21 mouse cellular contexts compared by ENCODE assay signal in the genomic region with DNA sequence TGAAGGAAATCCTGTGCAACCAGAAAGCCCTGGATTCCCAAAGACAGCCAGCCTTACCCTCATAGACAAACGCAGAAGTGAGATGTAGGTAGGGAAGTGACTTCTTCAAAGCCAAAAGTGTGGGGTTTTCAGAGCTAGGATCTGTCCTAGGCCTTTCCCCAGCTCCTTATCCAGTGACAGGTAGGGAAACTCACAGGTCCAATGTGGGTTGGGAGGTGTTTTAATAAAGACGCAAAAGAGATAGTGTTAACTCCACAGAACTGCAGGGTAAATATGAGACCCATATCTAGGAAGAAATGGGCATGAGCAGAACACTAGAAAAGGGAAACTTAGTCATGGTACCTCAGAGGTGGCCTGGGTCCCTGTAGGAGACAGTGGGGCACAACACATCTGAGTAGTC. TPM values are rescaled to one million over a fixed set of nuclear protein-coding genes. Genes with fewer than 3 reads are reported as not detected.
DNase-seq lines count a peak whose midpoint lies in the region; ATAC-seq lines count a peak whose summit lies in the region.
"Had no signal": no experiment of that assay in that cellular context is flagged by ENCODE, and none has a peak within 500 bp of the region (broad histone marks: within the 10 kb centered on the region; RNA-seq: fewer than 3 reads in every experiment).

No protein-coding gene starts in this region.

- no peaks in the 10 kb centered on the region for H3K36me3 ChIP-seq in heart, embryonic 10.5 days
- H3K36me3 ChIP-seq in heart, embryonic 12.5 days, result no peaks in the 10 kb centered on the region
- no peaks in the 10 kb centered on the region for H3K36me3 ChIP-seq in midbrain, embryonic 11.5 days (ENCODE audit: control insufficient read depth, insufficient read depth, low read length)
- no peaks in the 10 kb centered on the region for H3K36me3 ChIP-seq in midbrain, embryonic 14.5 days (ENCODE audit: control insufficient read depth, insufficient read depth, low read length)
- H3K36me3 ChIP-seq: G1E had no signal

- H3K27me3 ChIP-seq in heart, embryonic 10.5 days (ENCODE audit: insufficient read depth, poor library complexity, severe bottlenecking), result no peaks in the 10 kb centered on the region
- H3K27me3 ChIP-seq in heart, embryonic 12.5 days (replicated peaks), result no peaks in the 10 kb centered on the region; the same call in 1 of the 2 replicates
- H3K27me3 ChIP-seq in midbrain, embryonic 11.5 days (ENCODE audit: control insufficient read depth, insufficient read depth, low read length), result no peaks in the 10 kb centered on the region
- H3K27me3 ChIP-seq in midbrain, embryonic 14.5 days (ENCODE audit: control insufficient read depth, insufficient read depth, low read length), result no peaks in the 10 kb centered on the region
- H3K27me3 ChIP-seq: CH12.LX, Patski had no signal

- ATAC-seq in heart, embryonic 12.5 days (ENCODE audit: insufficient number of reproducible peaks, low FRiP score), result no peak
- no peak for ATAC-seq in midbrain, embryonic 11.5 days (ENCODE audit: low FRiP score)
- ATAC-seq in midbrain, embryonic 14.5 days (ENCODE audit: low FRiP score, low TSS enrichment), result no peak
- ATAC-seq: activated CD4-positive, CD25-positive, alpha-beta regulatory T cell, adult 4 months; CD4-positive, CD25-positive, alpha-beta regulatory T cell, adult 4 months; Patski had no signal

- no peak overlapping the region for H3K4me3 ChIP-seq in heart, embryonic 10.5 days
- no peak overlapping the region for H3K4me3 ChIP-seq in heart, embryonic 12.5 days
- H3K4me3 ChIP-seq in midbrain, embryonic 11.5 days (ENCODE audit: low read depth, low read length), result no peak overlapping the region
- H3K4me3 ChIP-seq in midbrain, embryonic 14.5 days (replicated peaks; ENCODE audit: low read depth, low read length), result no peak overlapping the region

- peaks cover 13% of the 10 kb centered on the region for H3K4me1 ChIP-seq in heart, embryonic 10.5 days
- peaks cover 13% of the 10 kb centered on the region for H3K4me1 ChIP-seq in heart, embryonic 12.5 days (replicated peaks)
- no peaks in the 10 kb centered on the region for H3K4me1 ChIP-seq in midbrain, embryonic 11.5 days (ENCODE audit: control insufficient read depth, insufficient read depth, low read length)
- H3K4me1 ChIP-seq in midbrain, embryonic 14.5 days (ENCODE audit: control insufficient read depth, insufficient read depth, low read length), result no peaks in the 10 kb centered on the region

- DNase-seq in heart, adult 11 months, result peak; percentile 37
- no peak for DNase-seq in heart, postnatal 25 days (ENCODE audit: low spot score)
- peak; percentile 53 for DNase-seq in heart, embryonic 10.5 days (ENCODE audit: low spot score)
- DNase-seq in midbrain, embryonic 11.5 days (ENCODE audit: low spot score, missing footprints), result peak; percentile 59
- DNase-seq in midbrain, embryonic 14.5 days, result no peak
- DNase-seq: adrenal gland, adult 2 months; adrenal gland, adult 8-10 months; adrenal gland, postnatal 10 days; adrenal gland, postnatal 14 days; adrenal gland, postnatal 25 days; adrenal gland, postnatal 36 days; B cell, adult 2 months; cerebellum, adult 11 months; cerebellum, adult 11-12 months; cerebellum, adult 18-20 months had no signal

- 66% methylated on average over 2 of the region's 2 CpGs for WGBS in heart, embryonic 10.5 days
- 65% methylated on average over 2 of the region's 2 CpGs for WGBS in heart, embryonic 12.5 days
- 67% methylated on average over 2 of the region's 2 CpGs for WGBS in midbrain, embryonic 11.5 days
- 92% methylated on average over 2 of the region's 2 CpGs for WGBS in midbrain, embryonic 14.5 days

- H3K4me2 ChIP-seq in heart, embryonic 12.5 days, result no peak overlapping the region
- H3K4me2 ChIP-seq in midbrain, embryonic 11.5 days, result no peak overlapping the region
- H3K4me2 ChIP-seq in midbrain, embryonic 14.5 days (ENCODE audit: low read length), result no peak overlapping the region

- intact Hi-C loops in heart, postnatal 25 days (cut with DNase I), result no loop called here

- H3K9ac ChIP-seq in heart, embryonic 12.5 days, result no peak overlapping the region
- no peak overlapping the region for H3K9ac ChIP-seq in midbrain, embryonic 11.5 days (ENCODE audit: low read length)
- H3K9ac ChIP-seq in midbrain, embryonic 14.5 days (replicated peaks; ENCODE audit: low read length), result no peak overlapping the region

- H3K9me3 ChIP-seq in heart, embryonic 10.5 days, result no peaks in the 10 kb centered on the region
- no peaks in the 10 kb centered on the region for H3K9me3 ChIP-seq in heart, embryonic 12.5 days (replicated peaks)
- H3K9me3 ChIP-seq in midbrain, embryonic 11.5 days (ENCODE audit: control insufficient read depth, low read length), result no peaks in the 10 kb centered on the region
- no peaks in the 10 kb centered on the region for H3K9me3 ChIP-seq in midbrain, embryonic 14.5 days (ENCODE audit: control insufficient read depth, low read length)
- H3K9me3 ChIP-seq: G1E had no signal

- H3K27ac ChIP-seq in heart, embryonic 10.5 days, result no peak overlapping the region; the same call in 1 of the 2 replicates
- H3K27ac ChIP-seq in heart, embryonic 12.5 days (ENCODE audit: poor library complexity, severe bottlenecking), result no peak overlapping the region
- H3K27ac ChIP-seq in midbrain, embryonic 11.5 days (ENCODE audit: low read depth, low read length), result no peak overlapping the region
- no peak overlapping the region for H3K27ac ChIP-seq in midbrain, embryonic 14.5 days (replicated peaks; ENCODE audit: low read depth, low read length)

RNA-seq across cellular contexts. Expression of gene Ggta1, which starts 5.2 kb away (rescaled TPM):
- 10 to 100 TPM; 20.4 to 23.7 TPM for total RNA-seq in heart, postnatal 25 days (2021)
- polyA plus RNA-seq in heart, embryonic 10.5 days (2016; fragmentation: Nextera tagmentation; extraction: Ambion mirVana), result 30.4 and 51.3 TPM in 2 replicates
- 46.5 and 47.1 TPM in 2 replicates for polyA plus RNA-seq in heart, embryonic 12.5 days (2016; fragmentation: Nextera tagmentation; extraction: Ambion mirVana)
- 6.3 TPM in 2 replicates for polyA plus RNA-seq in midbrain, embryonic 11.5 days (2014; fragmentation: Nextera tagmentation; extraction: Ambion mirVana)
- 2.8 and 5.6 TPM in 2 replicates for polyA plus RNA-seq in midbrain, embryonic 14.5 days (2014; fragmentation: Nextera tagmentation; extraction: Ambion mirVana)

Comparison
In these comparisons a context has a peak if more than half of its experiments do, and no peak if none do; other contexts are left out.
1. DNase-seq: peak in heart, adult 11 months (single experiment), heart, embryonic 10.5 days (single experiment) and midbrain, embryonic 11.5 days (single experiment); none in heart, postnatal 25 days (single experiment) and midbrain, embryonic 14.5 days (single experiment).